8 mouse cellular contexts compared by ENCODE assay signal in the genomic region with DNA sequence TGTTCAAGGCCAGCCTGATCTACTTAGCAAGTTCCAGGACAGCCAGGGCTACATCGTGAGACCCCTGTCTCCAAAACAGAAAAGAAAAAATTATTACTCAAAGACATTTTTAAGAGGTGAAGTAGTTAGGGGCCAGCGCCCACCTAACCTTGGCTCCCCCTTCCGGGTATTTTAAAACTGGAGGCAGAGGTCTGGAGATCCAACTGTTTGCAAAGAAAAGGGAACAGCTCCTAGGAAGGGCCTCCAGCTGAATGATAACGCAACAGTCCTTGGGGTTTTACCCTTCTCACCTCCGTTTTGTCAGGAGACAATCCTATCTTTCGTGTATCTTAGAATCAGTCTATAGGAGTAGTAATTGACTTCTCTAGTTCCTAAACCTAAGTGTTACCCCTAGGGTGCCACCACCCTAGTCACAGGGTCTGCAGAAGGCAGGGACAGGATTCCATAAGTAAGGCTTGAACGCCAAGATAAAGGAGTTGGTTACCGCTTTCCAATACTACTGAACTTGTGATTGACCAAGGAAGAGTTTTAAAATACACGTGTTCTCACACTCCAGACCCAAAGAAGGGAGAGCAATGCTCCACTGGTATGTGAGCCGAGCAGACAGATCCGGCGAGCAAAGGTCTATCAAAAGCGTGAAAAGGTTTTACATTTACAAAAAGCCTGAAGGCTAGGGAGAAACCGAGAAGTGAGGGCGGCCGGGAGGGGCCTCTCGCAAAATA. TPM values are rescaled to one million over a fixed set of nuclear protein-coding genes. Genes with fewer than 3 reads are reported as not detected.
DNase-seq lines count a peak whose midpoint lies in the region; ATAC-seq and TF ChIP-seq lines count a peak whose summit lies in the region.

No protein-coding gene starts in this region.

- H3K9me3 ChIP-seq in heart, embryonic 15.5 days (replicated peaks): no peaks in the 10 kb centered on the region
- no peaks in the 10 kb centered on the region for H3K9me3 ChIP-seq in hindbrain, embryonic 11.5 days (ENCODE audit: control insufficient read depth, low read length)
- H3K9me3 ChIP-seq in midbrain, embryonic 10.5 days (replicated peaks): no peaks in the 10 kb centered on the region

- in situ Hi-C loops in Patski (cut with MboI; ENCODE audit: low pct_unique_long_range_greater_than_20kb): loop anchor here (5.0 kb wide), 1 partner anchor 79 kb away; the partner anchor contains the start of gene Llgl1

- TF ChIP-seq CTCF in Patski (IDR thresholded peaks at IDR 0.05): no peak

- no peak for DNase-seq in heart, postnatal 14 days
- DNase-seq in Patski (ENCODE audit: low read depth, low spot score): peak; percentile 25
- no peak for DNase-seq in hindbrain, embryonic 11.5 days (ENCODE audit: low spot score)
- no peak for DNase-seq in midbrain, embryonic 10.5 days (ENCODE audit: low spot score)
- no peak for DNase-seq in layer of hippocampus, adult 9-10 months (ENCODE audit: low spot score)
- DNase-seq in cerebellum, adult 9-11 months: no peak

- peak overlapping the region; percentile 73 for H3K4me2 ChIP-seq in heart, embryonic 15.5 days
- H3K4me2 ChIP-seq in hindbrain, embryonic 11.5 days (replicated peaks; ENCODE audit: low read depth, low read length): peak overlapping the region; percentile 82

- peak overlapping the region; percentile 89 for H3K27ac ChIP-seq in heart, embryonic 15.5 days
- H3K27ac ChIP-seq in hindbrain, embryonic 11.5 days (ENCODE audit: low read depth, low read length): no peak overlapping the region
- peak overlapping the region; percentile 84 for H3K27ac ChIP-seq in midbrain, embryonic 10.5 days (replicated peaks)

- POLR2A ChIA-PET in Patski (lab: Charles Lee): interaction anchor here (1.4 kb wide), 1 partner anchor 11 kb away, joined by 3 read pairs; no protein-coding TSS in a partner anchor

- peaks cover 3% of the 10 kb centered on the region for H3K36me3 ChIP-seq in heart, embryonic 15.5 days
- H3K36me3 ChIP-seq in hindbrain, embryonic 11.5 days (ENCODE audit: control insufficient read depth, insufficient read depth, low read length): no peaks in the 10 kb centered on the region
- H3K36me3 ChIP-seq in midbrain, embryonic 10.5 days: peaks cover 29% of the 10 kb centered on the region

- peaks cover 56% of the 10 kb centered on the region for H3K4me1 ChIP-seq in heart, embryonic 15.5 days (replicated peaks)
- H3K4me1 ChIP-seq in hindbrain, embryonic 11.5 days (replicated peaks; ENCODE audit: control insufficient read depth, insufficient read depth, low read length): peaks cover 20% of the 10 kb centered on the region
- peaks cover 57% of the 10 kb centered on the region for H3K4me1 ChIP-seq in midbrain, embryonic 10.5 days

- H3K4me3 ChIP-seq in heart, embryonic 15.5 days: peak overlapping the region; percentile 70
- H3K4me3 ChIP-seq in hindbrain, embryonic 11.5 days (ENCODE audit: low read depth, low read length): peak overlapping the region; percentile 63
- H3K4me3 ChIP-seq in midbrain, embryonic 10.5 days: peak overlapping the region; percentile 68

- H3K9ac ChIP-seq in heart, embryonic 15.5 days: peak overlapping the region; percentile 67
- peak overlapping the region; percentile 78 for H3K9ac ChIP-seq in hindbrain, embryonic 11.5 days (ENCODE audit: low read depth, low read length)

- H3K27me3 ChIP-seq in heart, embryonic 15.5 days: no peaks in the 10 kb centered on the region
- no peaks in the 10 kb centered on the region for H3K27me3 ChIP-seq in Patski
- no peaks in the 10 kb centered on the region for H3K27me3 ChIP-seq in hindbrain, embryonic 11.5 days (ENCODE audit: control insufficient read depth, insufficient read depth, low read length)
- no peaks in the 10 kb centered on the region for H3K27me3 ChIP-seq in midbrain, embryonic 10.5 days (ENCODE audit: low read depth, poor library complexity, severe bottlenecking)

- ATAC-seq in heart, embryonic 15.5 days (replicated peaks; ENCODE audit: insufficient number of reproducible peaks, insufficient read depth, low FRiP score, low read depth): no peak
- peak; percentile 6 for ATAC-seq in Patski
- ATAC-seq in hindbrain, embryonic 11.5 days (ENCODE audit: low FRiP score): no peak
- no peak for ATAC-seq in megakaryocyte-erythroid progenitor cell, adult 5-6 weeks (replicated peaks; ENCODE audit: low FRiP score, low TSS enrichment, poor library complexity, severe bottlenecking)

- CTCF ChIA-PET in Patski (lab: Charles Lee): interaction anchor here (1.0 kb wide), 1 partner anchor 35 kb away, joined by 3 read pairs; the partner anchor contains the start of gene Shmt1

- WGBS in heart, embryonic 15.5 days: 4% methylated on average over 17 of the region's 17 CpGs
- WGBS in hindbrain, embryonic 11.5 days: 7% methylated on average over 17 of the region's 17 CpGs
- 6% methylated on average over 17 of the region's 17 CpGs for WGBS in midbrain, embryonic 10.5 days

- intact Hi-C loops in heart, postnatal 14 days (cut with DNase I): loop anchor here (5.0 kb wide), 1 partner anchor 79 kb away; the partner anchor contains the start of gene Llgl1

RNA-seq across cellular contexts. Expression of gene Top3a, which starts 0.9 kb away (rescaled TPM):
- polyA plus RNA-seq in heart, embryonic 15.5 days (2015; fragmentation: Nextera tagmentation; extraction: Ambion mirVana): 7.4 and 11.0 TPM in 2 replicates
- 1 to 10 TPM; 4.5 to 4.8 TPM for total RNA-seq in heart, postnatal 14 days (2021)
- 11.2 TPM for polyA plus RNA-seq in Patski (2021)
- 13.1 and 15.2 TPM in 2 replicates for polyA plus RNA-seq in hindbrain, embryonic 11.5 days (2014; fragmentation: Nextera tagmentation; extraction: Ambion mirVana)
- polyA plus RNA-seq in midbrain, embryonic 10.5 days (2016; fragmentation: Nextera tagmentation; extraction: Ambion mirVana): 23.2 and 23.9 TPM in 2 replicates
- total RNA-seq in megakaryocyte-erythroid progenitor cell, adult 5-6 weeks (2014; fragmentation: Nextera tagmentation): 17.9 and 18.8 TPM in 2 replicates
- total RNA-seq in megakaryocyte-erythroid progenitor cell, adult 5-6 weeks (2017): 19.8 and 24.8 TPM in 2 replicates

RNA-seq across cellular contexts. Expression of gene Smcr8, which starts 1.1 kb away (rescaled TPM):
- polyA plus RNA-seq in heart, embryonic 15.5 days (2015; fragmentation: Nextera tagmentation; extraction: Ambion mirVana): 3.2 and 4.7 TPM in 2 replicates
- total RNA-seq in heart, postnatal 14 days (2021): 10 to 100 TPM; 16.9 to 19.3 TPM
- polyA plus RNA-seq in Patski (2021): 19.9 TPM
- polyA plus RNA-seq in hindbrain, embryonic 11.5 days (2014; fragmentation: Nextera tagmentation; extraction: Ambion mirVana): 8.4 and 8.8 TPM in 2 replicates
- polyA plus RNA-seq in midbrain, embryonic 10.5 days (2016; fragmentation: Nextera tagmentation; extraction: Ambion mirVana): 7.8 and 8.8 TPM in 2 replicates
- total RNA-seq in megakaryocyte-erythroid progenitor cell, adult 5-6 weeks (2014; fragmentation: Nextera tagmentation): 18.5 and 21.5 TPM in 2 replicates
- 11.7 and 11.9 TPM in 2 replicates for total RNA-seq in megakaryocyte-erythroid progenitor cell, adult 5-6 weeks (2017)

RNA-seq across cellular contexts. Expression of gene Shmt1, which starts 35.2 kb away (rescaled TPM):
- polyA plus RNA-seq in heart, embryonic 15.5 days (2015; fragmentation: Nextera tagmentation; extraction: Ambion mirVana): 35.7 and 42.0 TPM in 2 replicates
- total RNA-seq in heart, postnatal 14 days (2021): 10 to 100 TPM in 1 of 2 experiments, 1 to 10 TPM in 1; 8.1 to 11.1 TPM
- 25.0 TPM for polyA plus RNA-seq in Patski (2021)
- polyA plus RNA-seq in hindbrain, embryonic 11.5 days (2014; fragmentation: Nextera tagmentation; extraction: Ambion mirVana): 32.9 and 37.3 TPM in 2 replicates
- 75.3 and 86.3 TPM in 2 replicates for polyA plus RNA-seq in midbrain, embryonic 10.5 days (2016; fragmentation: Nextera tagmentation; extraction: Ambion mirVana)
- total RNA-seq in megakaryocyte-erythroid progenitor cell, adult 5-6 weeks (2014; fragmentation: Nextera tagmentation): 9.1 and 11.9 TPM in 2 replicates
- 29.1 and 73.7 TPM in 2 replicates for total RNA-seq in megakaryocyte-erythroid progenitor cell, adult 5-6 weeks (2017)

RNA-seq across cellular contexts. Expression of gene Mief2, which starts 48.1 kb away (rescaled TPM):
- 16.5 and 18.1 TPM in 2 replicates for polyA plus RNA-seq in heart, embryonic 15.5 days (2015; fragmentation: Nextera tagmentation; extraction: Ambion mirVana)
- total RNA-seq in heart, postnatal 14 days (2021): 10 to 100 TPM; 28.0 to 28.5 TPM
- 21.7 TPM for polyA plus RNA-seq in Patski (2021)
- polyA plus RNA-seq in hindbrain, embryonic 11.5 days (2014; fragmentation: Nextera tagmentation; extraction: Ambion mirVana): 11.8 and 12.0 TPM in 2 replicates
- 14.6 and 15.6 TPM in 2 replicates for polyA plus RNA-seq in midbrain, embryonic 10.5 days (2016; fragmentation: Nextera tagmentation; extraction: Ambion mirVana)
- total RNA-seq in megakaryocyte-erythroid progenitor cell, adult 5-6 weeks (2014; fragmentation: Nextera tagmentation): 3.8 and 4.4 TPM in 2 replicates
- 2.1 and 4.7 TPM in 2 replicates for total RNA-seq in megakaryocyte-erythroid progenitor cell, adult 5-6 weeks (2017)

RNA-seq across cellular contexts. Expression of gene Flii, which starts 49.2 kb away (rescaled TPM):
- polyA plus RNA-seq in heart, embryonic 15.5 days (2015; fragmentation: Nextera tagmentation; extraction: Ambion mirVana): 66.3 and 85.1 TPM in 2 replicates
- 100 to 1,000 TPM; 106 to 112 TPM for total RNA-seq in heart, postnatal 14 days (2021)
- 118 TPM for polyA plus RNA-seq in Patski (2021)
- 54.5 and 59.7 TPM in 2 replicates for polyA plus RNA-seq in hindbrain, embryonic 11.5 days (2014; fragmentation: Nextera tagmentation; extraction: Ambion mirVana)
- polyA plus RNA-seq in midbrain, embryonic 10.5 days (2016; fragmentation: Nextera tagmentation; extraction: Ambion mirVana): 74.8 and 82.6 TPM in 2 replicates
- total RNA-seq in megakaryocyte-erythroid progenitor cell, adult 5-6 weeks (2014; fragmentation: Nextera tagmentation): 61.3 and 78.4 TPM in 2 replicates
- total RNA-seq in megakaryocyte-erythroid progenitor cell, adult 5-6 weeks (2017): 85.0 and 105 TPM in 2 replicates
